Mouse (Mus musculus) midbrain, embryonic 10.5 days (tissue): ENCODE measurements around the gene Hipk2. TPM values are rescaled to one million over a fixed set of nuclear protein-coding genes. Genes with fewer than 3 reads are reported as not detected.

Experiments
- DNase-seq: peaks from one replicate; pipeline ENCODE4 v3.0.0-alpha.2; 2017; ENCODE audit warnings: low spot score
- H3K27ac ChIP-seq: fragments of 300-500 bp; sonication (generic); replicated peaks from 2 replicates; pipeline ENCODE4 v1.5.1; 2016; ENCODE audit warnings: mild to moderate bottlenecking
- H3K27me3 ChIP-seq: fragments of 300-500 bp; sonication (generic); 2 replicates; pipeline ENCODE4 v1.6.1; 2016; ENCODE audit warnings: low read depth, mild to moderate bottlenecking; ENCODE audit not compliant: poor library complexity, severe bottlenecking
- H3K36me3 ChIP-seq: fragments of 300-500 bp; sonication (generic); 2 replicates; pipeline ENCODE4 v1.6.1; 2016; ENCODE audit warnings: mild to moderate bottlenecking, moderate library complexity
- H3K4me1 ChIP-seq: fragments of 300-500 bp; sonication (generic); 2 replicates; pipeline ENCODE4 v1.6.1; 2016
- H3K4me3 ChIP-seq: fragments of 300-500 bp; sonication (generic); 2 replicates; pipeline ENCODE4 v1.5.1; 2016; ENCODE audit warnings: mild to moderate bottlenecking, moderate library complexity
- H3K9me3 ChIP-seq: fragments of 300-500 bp; sonication (generic); replicated peaks from 2 replicates; pipeline ENCODE4 v1.6.1; 2016; ENCODE audit warnings: mild to moderate bottlenecking
- WGBS: fragments of 180-500 bp; shearing (Covaris S2); methylation state at CpG from one replicate; pipeline ENCODE4 v1.1.7; 2016; 5-methylcytosine and 5-hydroxymethylcytosine counted together
- polyA plus RNA-seq: library from polyadenylated mRNA; unstranded; fragments of >200 nt; fragmentation: Nextera tagmentation; extraction: Ambion mirVana; gene quantifications from 2 replicates; pipeline ENCODE4 v1.2.1, GENCODE M21; 2016

The Hipk2 gene
- polyA plus RNA-seq, 1 experiment from 2014 or later = 25.9 TPM

GRCm38 (mm10) chr6:38900073-38900472 is 24.1 kb upstream of the Hipk2 start:
- 94% methylated on average over 4 of the region's 4 CpGs for WGBS
- Histone ChIP-seq H3K27ac (no peak overlapping the region), H3K9me3 (no peaks in the 10 kb centered on the region), H3K27me3 (peaks cover 3% of the 10 kb centered on the region; the same call in 1 of the 2 replicates), H3K36me3 (no peaks in the 10 kb centered on the region), H3K4me3 (no peak overlapping the region), H3K4me1 (peaks cover 12% of the 10 kb centered on the region)
- DNase-seq = no peak

- Histone ChIP-seq H3K9me3 (no peaks in the 10 kb centered on the region), H3K4me1 (peaks cover 12% of the 10 kb centered on the region), H3K27me3 (no peaks in the 10 kb centered on the region), H3K4me3 (no peak overlapping the region), H3K36me3 (no peaks in the 10 kb centered on the region), H3K27ac (no peak overlapping the region)
- no peak for DNase-seq
- WGBS = 79% methylated on average over 3 of the region's 3 CpGs
These were observed 17.6 kb upstream of the Hipk2 start for GRCm38 (mm10) chr6:38893615-38894014.

- WGBS = 80% methylated on average over 2 of the region's 2 CpGs
- Histone ChIP-seq H3K27ac (no peak overlapping the region), H3K4me3 (no peak overlapping the region), H3K9me3 (no peaks in the 10 kb centered on the region), H3K27me3 (no peaks in the 10 kb centered on the region), H3K4me1 (peaks cover 15% of the 10 kb centered on the region), H3K36me3 (no peaks in the 10 kb centered on the region)
- no peak for DNase-seq
These were observed 16.1 kb upstream of the Hipk2 start for GRCm38 (mm10) chr6:38892017-38892416.

DNA sequence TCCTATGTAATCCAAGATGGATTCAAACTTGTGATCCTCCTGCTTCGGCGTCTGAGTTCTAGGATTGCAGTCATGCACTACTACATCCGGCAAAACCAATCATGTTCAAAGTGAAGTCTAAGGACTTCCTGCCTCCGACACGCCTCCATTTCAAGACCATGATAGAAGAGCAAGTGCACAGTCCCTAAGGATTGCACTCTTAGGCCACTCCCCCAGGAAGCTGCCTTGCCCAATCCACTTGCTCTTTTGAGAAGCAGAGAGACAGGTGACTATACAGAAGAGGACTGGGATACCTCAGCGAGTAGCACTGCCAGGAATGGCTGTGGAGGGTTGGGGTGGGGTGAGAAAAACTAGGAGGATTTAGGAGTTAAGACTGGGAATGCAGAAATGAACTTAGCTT is 13.2 kb upstream of the Hipk2 start:
- Histone ChIP-seq H3K9me3 (no peaks in the 10 kb centered on the region), H3K4me3 (no peak overlapping the region), H3K36me3 (no peaks in the 10 kb centered on the region), H3K27ac (no peak overlapping the region), H3K27me3 (no peaks in the 10 kb centered on the region), H3K4me1 (peaks cover 10% of the 10 kb centered on the region)
- 82% methylated on average over 6 of the region's 6 CpGs for WGBS
- no peak for DNase-seq

- no peak for DNase-seq
- H3K4me1 ChIP-seq = peaks cover 24% of the 10 kb centered on the region
- H3K9me3 ChIP-seq = no peaks in the 10 kb centered on the region
- H3K27ac ChIP-seq = 0 out of 2 replicates have a peak overlapping the region, but pooled peaks have one; percentile 7
- 0 out of 2 replicates have a peak, but pooled peaks cover under 1% of the 10 kb centered on the region for H3K27me3 ChIP-seq
- 76% methylated on average over 4 of the region's 4 CpGs for whole genome bisulfite sequencing
- H3K36me3 ChIP-seq = no peaks in the 10 kb centered on the region
- H3K4me3 ChIP-seq = no peak overlapping the region
These were observed 11.5 kb upstream of the Hipk2 start for GRCm38 (mm10) chr6:38887436-38887835.

DNA sequence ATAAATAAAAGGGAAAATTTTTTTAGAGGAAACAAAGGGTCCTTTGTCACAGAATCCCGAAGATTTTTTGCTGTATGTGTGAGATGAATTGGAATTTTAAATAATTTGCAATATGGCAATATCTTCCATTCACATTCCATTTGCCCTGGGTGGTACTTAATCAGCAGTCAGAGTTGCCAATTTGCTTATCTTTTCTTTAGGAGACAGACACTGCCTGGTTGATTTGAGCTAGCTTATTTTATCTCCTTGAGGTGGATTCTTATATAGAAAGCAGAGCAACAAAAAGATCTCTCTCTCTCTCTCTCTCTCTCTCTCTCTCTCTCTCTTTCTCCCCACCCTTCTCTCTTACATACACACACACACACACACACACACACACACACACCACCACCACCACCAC is 9.2 kb upstream of the Hipk2 start:
- Histone ChIP-seq H3K27ac (no peak overlapping the region), H3K4me1 (peaks cover 28% of the 10 kb centered on the region), H3K27me3 (peaks cover 10% of the 10 kb centered on the region; the same call in 1 of the 2 replicates), H3K36me3 (no peaks in the 10 kb centered on the region), H3K4me3 (no peak overlapping the region), H3K9me3 (no peaks in the 10 kb centered on the region)
- DNase-seq = no peak
- WGBS = 78% methylated on average over 1 of the region's 1 CpGs

DNA sequence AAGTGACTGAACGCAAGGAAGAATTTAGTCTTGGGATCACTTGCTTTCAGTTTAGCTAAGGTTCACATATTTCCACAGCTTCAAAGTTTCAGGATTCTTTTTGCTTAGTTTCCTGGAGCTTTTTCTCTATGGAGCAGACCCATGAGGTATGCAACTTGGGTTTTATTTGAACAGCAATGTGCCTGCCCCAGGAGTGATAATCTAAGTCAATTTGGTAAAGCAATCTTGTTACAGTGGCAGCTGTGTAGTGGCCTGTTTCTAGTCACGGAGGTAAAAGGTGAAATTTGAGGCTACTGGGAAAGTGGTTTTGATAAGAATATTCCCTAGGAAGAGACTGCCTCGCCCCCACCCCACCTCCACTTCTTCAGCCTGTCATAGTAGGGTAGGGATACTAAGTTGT is 8.5 kb upstream of the Hipk2 start:
- no peaks in the 10 kb centered on the region for H3K9me3 ChIP-seq
- 72% methylated on average over 3 of the region's 3 CpGs for WGBS
- H3K4me1 ChIP-seq = peaks cover 28% of the 10 kb centered on the region
- no peak overlapping the region for H3K4me3 ChIP-seq
- no peak for DNase-seq
- H3K27me3 ChIP-seq = peaks cover 10% of the 10 kb centered on the region; the same call in 1 of the 2 replicates
- no peaks in the 10 kb centered on the region for H3K36me3 ChIP-seq
- no peak overlapping the region for H3K27ac ChIP-seq

- DNase-seq = no peak
- no peaks in the 10 kb centered on the region for H3K9me3 ChIP-seq
- H3K4me1 ChIP-seq = peaks cover 23% of the 10 kb centered on the region
- 70% methylated on average over 6 of the region's 6 CpGs for WGBS
- no peak overlapping the region for H3K4me3 ChIP-seq
- H3K27ac ChIP-seq = no peak overlapping the region
- H3K27me3 ChIP-seq = peaks cover 25% of the 10 kb centered on the region
- no peaks in the 10 kb centered on the region for H3K36me3 ChIP-seq
These were observed 6.8 kb upstream of the Hipk2 start for GRCm38 (mm10) chr6:38882728-38883171.

- no peak overlapping the region for H3K4me3 ChIP-seq
- H3K36me3 ChIP-seq = no peaks in the 10 kb centered on the region
- no peak for DNase-seq
- peaks cover 22% of the 10 kb centered on the region for H3K4me1 ChIP-seq
- no peak overlapping the region for H3K27ac ChIP-seq
- peaks cover 31% of the 10 kb centered on the region for H3K27me3 ChIP-seq
- WGBS = 75% methylated on average over 6 of the region's 6 CpGs
- no peaks in the 10 kb centered on the region for H3K9me3 ChIP-seq
These were observed 6.0 kb upstream of the Hipk2 start for GRCm38 (mm10) chr6:38881975-38882374.

DNA sequence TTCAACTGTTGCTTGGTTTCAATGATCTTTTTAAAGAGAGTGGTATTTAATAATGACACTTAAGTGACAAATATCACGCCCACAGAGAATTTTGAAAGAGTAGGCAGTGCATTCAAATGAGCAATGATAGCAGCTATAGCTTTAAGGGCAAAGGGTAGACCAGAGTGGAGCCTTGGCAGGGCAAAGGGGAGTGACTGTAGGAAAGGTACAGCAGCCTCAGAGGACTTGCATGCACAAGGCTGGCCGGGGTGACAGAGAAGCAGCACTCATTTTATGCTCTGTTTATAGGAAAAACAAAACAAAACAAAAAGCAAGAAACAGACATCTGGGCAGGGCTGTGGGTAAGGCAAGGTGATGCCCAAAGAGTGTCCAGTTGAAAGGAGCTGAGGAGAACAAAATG is 5.5 kb upstream of the Hipk2 start:
- Histone ChIP-seq H3K4me1 (peaks cover 27% of the 10 kb centered on the region), H3K4me3 (no peak overlapping the region), H3K27ac (no peak overlapping the region), H3K9me3 (no peaks in the 10 kb centered on the region), H3K27me3 (peaks cover 31% of the 10 kb centered on the region), H3K36me3 (no peaks in the 10 kb centered on the region)
- DNase-seq = no peak
- WGBS = 72% methylated on average over 2 of the region's 2 CpGs

DNA sequence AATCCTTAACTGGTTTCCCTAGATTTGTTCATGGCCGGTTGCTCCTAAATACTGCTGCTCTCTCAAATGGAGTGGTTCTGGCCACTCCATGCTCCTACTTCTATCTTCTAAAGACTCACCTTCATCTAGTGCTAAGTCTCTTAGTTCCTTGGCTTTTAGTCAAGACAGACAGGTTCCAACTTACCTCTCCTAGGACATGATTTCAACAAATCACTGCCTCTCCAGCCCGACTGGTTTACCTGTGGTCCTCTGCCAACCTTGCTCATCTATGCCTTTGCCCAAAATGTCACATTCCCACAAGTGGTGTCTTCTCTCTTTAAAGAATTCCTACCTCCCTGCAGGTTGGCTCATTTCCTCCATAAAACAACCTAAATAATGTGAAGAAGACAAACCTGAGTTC is 1.7 kb upstream of the Hipk2 start:
- 84% methylated on average over 2 of the region's 2 CpGs for WGBS
- Histone ChIP-seq H3K4me3 (no peak overlapping the region), H3K36me3 (no peaks in the 10 kb centered on the region), H3K27me3 (peaks cover 31% of the 10 kb centered on the region), H3K4me1 (peaks cover 31% of the 10 kb centered on the region), H3K27ac (no peak overlapping the region), H3K9me3 (no peaks in the 10 kb centered on the region)
- no peak for DNase-seq

DNA sequence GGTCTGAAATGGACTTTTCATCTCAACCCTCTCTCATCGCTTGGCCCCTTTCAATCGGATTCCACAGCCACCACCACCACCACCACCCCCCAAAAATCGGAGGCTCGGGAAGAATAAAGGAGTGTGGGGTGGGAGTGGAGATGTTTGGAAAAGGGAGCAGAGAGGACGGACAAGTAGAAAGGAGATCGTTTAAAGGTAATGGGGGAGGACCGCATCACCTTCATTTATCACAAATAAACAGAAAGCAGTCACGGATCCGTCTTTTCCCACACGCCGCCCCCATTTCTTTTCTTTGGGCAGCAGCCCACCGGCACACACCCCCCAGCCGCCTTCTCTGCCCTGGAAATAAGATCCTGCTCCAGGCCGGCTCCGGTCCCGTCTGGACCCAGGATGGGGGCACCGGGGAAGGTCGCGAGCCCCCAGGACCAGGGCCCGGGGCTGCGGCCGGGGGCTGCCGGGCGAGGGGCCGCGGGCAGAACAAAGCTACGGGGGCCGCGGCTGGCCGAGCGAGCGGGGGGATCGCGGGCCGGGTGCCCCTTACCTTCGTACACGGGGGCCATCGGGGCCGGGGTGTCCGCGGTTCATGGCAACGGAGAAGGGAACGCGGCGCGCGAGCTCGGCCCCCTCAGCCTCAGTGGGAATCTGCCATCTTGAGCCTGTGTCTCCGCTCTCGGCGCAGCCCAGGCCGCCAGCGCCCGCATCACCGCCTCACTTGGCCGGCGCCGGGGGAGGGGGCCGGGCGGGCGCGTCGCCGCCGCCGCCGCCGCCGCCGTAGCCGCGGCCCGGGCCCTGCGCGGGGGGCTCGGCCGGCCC is 501 bp downstream of the Hipk2 start, which contains the start of gene Tbxas1:
Gene Tbxas1, plus strand, starts transcription at position 147 of the 813 bp plus-strand sequence.
- Histone ChIP-seq H3K4me3 (peak within 1 kb of the TSS; percentile 99), H3K36me3 (peaks cover under 1% of the 10 kb centered on the region; the same call in 1 of the 2 replicates), H3K9me3 (no peaks in the 10 kb centered on the region), H3K27ac (peak within 1 kb of the TSS; percentile 99), H3K27me3 (peaks cover 22% of the 10 kb centered on the region), H3K4me1 (peaks cover 48% of the 10 kb centered on the region)
- under 1% methylated on average over 77 of the region's 77 CpGs for WGBS
- peak; percentile 61 for DNase-seq

GRCm38 (mm10) chr6:38874565-38875257 is 1.3 kb downstream of the Hipk2 start:
- H3K4me1 ChIP-seq = peaks cover 56% of the 10 kb centered on the region
- WGBS = under 1% methylated on average over 23 of the region's 23 CpGs
- peak overlapping the region; percentile 99 for H3K27ac ChIP-seq
- H3K9me3 ChIP-seq = no peaks in the 10 kb centered on the region
- peaks cover 5% of the 10 kb centered on the region; the same call in 1 of the 2 replicates for H3K36me3 ChIP-seq
- peak overlapping the region; percentile 99 for H3K4me3 ChIP-seq
- H3K27me3 ChIP-seq = peaks cover 22% of the 10 kb centered on the region
- DNase-seq = no peak
